Mouse (Mus musculus) embryonic facial prominence, embryonic 15.5 days (tissue): Measurements from ENCODE around the gene Rhbdd1. TPM values are rescaled to one million over a fixed set of nuclear protein-coding genes. Genes with fewer than 3 reads are reported as not detected.
A peak's percentile ranks its signal among the peaks of the same experiment; 100 is the strongest.

Experiments used
- ATAC-seq: fragments of 200-750 bp; cut with Nextera tagmentation; 2 replicates; pipeline ENCODE4 v1.8.0; 2017; ENCODE audit warnings: low read depth, moderate TSS enrichment; ENCODE audit not compliant: insufficient number of reproducible peaks, low FRiP score, low TSS enrichment
- H3K27ac ChIP-seq: fragments of 300-500 bp; sonication (generic); replicated peaks from 2 replicates; pipeline ENCODE4 v1.5.1; 2015; ENCODE audit warnings: mild to moderate bottlenecking, inconsistent platforms
- H3K27me3 ChIP-seq: fragments of 300-500 bp; sonication (generic); 2 replicates; pipeline ENCODE4 v1.6.1; 2015; ENCODE audit warnings: inconsistent platforms
- H3K36me3 ChIP-seq: fragments of 300-500 bp; sonication (generic); 2 replicates; pipeline ENCODE4 v1.6.1; 2015; ENCODE audit warnings: mild to moderate bottlenecking, inconsistent platforms
- H3K4me1 ChIP-seq: fragments of 300-500 bp; sonication (generic); 2 replicates; pipeline ENCODE4 v1.6.1; 2015; ENCODE audit warnings: inconsistent platforms
- H3K4me2 ChIP-seq: fragments of 300-500 bp; sonication (generic); replicated peaks from 2 replicates; pipeline ENCODE4 v1.6.1; 2015; ENCODE audit warnings: mild to moderate bottlenecking, inconsistent platforms
- H3K4me3 ChIP-seq: fragments of 300-500 bp; sonication (generic); replicated peaks from 2 replicates; pipeline ENCODE4 v1.5.1; 2015; ENCODE audit warnings: mild to moderate bottlenecking, inconsistent platforms
- H3K9ac ChIP-seq: fragments of 300-500 bp; sonication (generic); 2 replicates; pipeline ENCODE4 v1.6.1; 2015; ENCODE audit warnings: inconsistent platforms
- H3K9me3 ChIP-seq: fragments of 300-500 bp; sonication (generic); replicated peaks from 2 replicates; pipeline ENCODE4 v1.6.1; 2016; ENCODE audit warnings: inconsistent platforms
- WGBS: fragments of 180-500 bp; shearing (Covaris S2); methylation state at CpG from one replicate; pipeline ENCODE4 v1.1.7; 2015; 5-methylcytosine and 5-hydroxymethylcytosine counted together
- polyA plus RNA-seq: library from polyadenylated mRNA; unstranded; fragments of >200 nt; fragmentation: Nextera tagmentation; extraction: Ambion mirVana; gene quantifications from 2 replicates; pipeline ENCODE4 v1.2.1, GENCODE M21; 2015

Gene Rhbdd1
- polyA plus RNA-seq, 1 experiment from 2014 or later: 10.3 TPM

DNA sequence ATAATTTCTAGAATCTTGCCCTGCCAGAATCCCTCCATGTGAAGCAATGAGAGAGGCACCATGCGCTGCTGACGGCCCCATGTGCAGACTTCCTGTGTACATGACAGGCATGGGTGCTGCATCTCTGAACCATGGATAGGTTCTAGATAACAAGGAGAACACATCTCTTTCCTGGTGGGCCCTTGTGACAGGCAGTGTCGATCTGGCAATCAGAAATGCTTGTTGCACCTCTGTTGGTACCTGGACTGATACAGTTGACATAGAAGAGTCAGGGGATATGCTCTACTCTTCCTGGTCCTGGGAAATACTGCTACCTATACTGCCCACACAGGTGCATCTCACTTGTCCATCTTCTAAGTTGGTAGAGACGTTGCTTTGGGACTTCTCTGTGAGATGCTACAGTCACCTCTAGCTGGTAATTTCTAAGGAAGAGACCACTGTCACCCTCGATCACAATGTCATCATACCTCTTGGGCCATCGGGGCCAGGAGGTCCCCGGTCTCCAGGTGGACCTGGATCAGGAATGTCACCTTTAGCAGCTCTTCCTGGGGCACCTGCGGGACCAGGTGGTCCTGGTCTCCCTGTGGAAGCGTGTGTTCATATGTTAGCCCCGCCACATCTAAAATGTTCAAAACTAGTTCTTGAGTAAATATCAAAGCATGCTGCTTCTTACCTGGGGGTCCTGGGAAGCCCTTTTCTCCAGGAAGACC, 154.4 kb downstream of the Rhbdd1 start:
- no peak overlapping the region for H3K4me3 ChIP-seq
- H3K27me3 ChIP-seq: no peaks in the 10 kb centered on the region
- ATAC-seq: no peak
- H3K36me3 ChIP-seq: no peaks in the 10 kb centered on the region
- no peaks in the 10 kb centered on the region for H3K4me1 ChIP-seq
- no peak overlapping the region for H3K9ac ChIP-seq
- WGBS: 90% methylated on average over 10 of the region's 10 CpGs
- no peak overlapping the region for H3K4me2 ChIP-seq
- H3K27ac ChIP-seq: no peak overlapping the region
- no peaks in the 10 kb centered on the region for H3K9me3 ChIP-seq

DNA sequence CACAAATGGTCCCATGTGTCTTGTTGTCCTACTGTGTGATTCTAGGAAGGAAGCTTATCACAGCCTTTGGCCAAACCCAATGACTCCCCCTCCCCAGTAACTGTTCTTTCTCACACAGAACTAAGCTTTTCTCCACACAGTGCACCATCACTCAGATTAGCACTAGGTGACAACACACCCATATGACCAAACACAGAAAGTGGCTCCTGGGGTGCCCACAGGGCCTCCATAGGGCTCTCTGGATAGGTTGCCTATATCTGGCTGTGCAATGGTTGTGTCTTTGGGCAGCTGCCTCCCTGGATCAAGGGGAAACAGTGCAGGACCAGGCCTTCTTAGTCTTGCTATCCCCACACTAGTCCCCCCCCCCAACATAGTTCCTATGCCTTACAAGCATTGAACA, 157.2 kb downstream of the Rhbdd1 start:
- no peak overlapping the region for H3K4me2 ChIP-seq
- no peaks in the 10 kb centered on the region for H3K27me3 ChIP-seq
- H3K4me1 ChIP-seq: no peaks in the 10 kb centered on the region
- H3K27ac ChIP-seq: no peak overlapping the region
- no peak for ATAC-seq
- no peaks in the 10 kb centered on the region for H3K9me3 ChIP-seq
- no peak overlapping the region for H3K4me3 ChIP-seq
- H3K36me3 ChIP-seq: no peaks in the 10 kb centered on the region
- no peak overlapping the region for H3K9ac ChIP-seq

DNA sequence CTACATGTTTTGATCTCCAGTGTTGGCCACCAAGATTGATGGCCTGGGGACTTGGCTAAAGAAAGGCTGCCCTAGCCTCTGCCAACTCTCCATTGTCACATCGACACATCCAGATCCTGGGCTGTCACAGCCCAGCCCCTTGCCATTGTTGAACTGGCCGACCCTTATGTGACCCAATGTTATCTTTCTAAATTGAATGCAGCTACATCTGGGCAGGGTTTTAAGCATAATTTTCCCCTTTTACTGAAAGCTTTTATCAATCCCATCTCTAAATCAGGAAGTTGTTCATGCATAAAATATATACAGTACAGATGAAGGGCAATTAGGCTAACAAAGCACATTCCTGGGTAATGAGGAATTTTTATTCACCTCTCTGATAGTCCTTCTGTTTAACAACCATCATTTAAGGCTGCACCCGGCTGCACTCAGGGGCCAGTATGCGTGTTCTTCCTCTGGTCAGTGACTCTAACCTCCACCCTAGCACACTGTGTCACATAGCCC, 158.3 kb downstream of the Rhbdd1 start:
- no peak for ATAC-seq

DNA sequence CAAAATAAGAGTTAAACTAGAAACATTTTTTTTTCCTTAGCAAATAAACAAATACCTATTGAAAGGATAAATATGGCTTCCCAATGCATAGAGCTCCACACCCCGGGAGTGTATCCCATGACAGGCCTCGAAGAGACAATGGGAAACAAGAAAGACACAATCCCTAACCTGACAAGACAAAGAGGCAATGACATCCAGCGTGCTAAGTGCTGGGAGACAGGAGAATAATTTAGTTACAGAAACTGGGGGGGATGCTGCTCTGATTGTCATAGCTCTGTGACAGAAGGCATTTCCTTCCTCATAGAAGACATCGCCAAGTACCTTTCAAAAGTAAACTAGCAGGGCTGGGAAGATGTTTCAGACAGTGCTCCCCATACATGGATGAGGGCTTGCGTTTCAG, 159.0 kb downstream of the Rhbdd1 start:
- H3K4me2 ChIP-seq: no peak overlapping the region
- no peaks in the 10 kb centered on the region for H3K27me3 ChIP-seq
- no peaks in the 10 kb centered on the region for H3K4me1 ChIP-seq
- ATAC-seq: no peak
- H3K9ac ChIP-seq: no peak overlapping the region
- WGBS: 79% methylated on average over 5 of the region's 5 CpGs
- H3K4me3 ChIP-seq: no peak overlapping the region
- no peaks in the 10 kb centered on the region for H3K36me3 ChIP-seq
- no peak overlapping the region for H3K27ac ChIP-seq
- H3K9me3 ChIP-seq: no peaks in the 10 kb centered on the region

More for the DNA sequence above, 158.3 kb downstream of the Rhbdd1 start:
- H3K9ac ChIP-seq: no peak overlapping the region
- H3K27ac ChIP-seq: no peak overlapping the region
- H3K36me3 ChIP-seq: no peaks in the 10 kb centered on the region
- H3K4me2 ChIP-seq: no peak overlapping the region
- H3K9me3 ChIP-seq: no peaks in the 10 kb centered on the region
- 38% methylated on average over 4 of the region's 4 CpGs for WGBS
- H3K4me1 ChIP-seq: no peaks in the 10 kb centered on the region
- H3K4me3 ChIP-seq: no peak overlapping the region
- no peaks in the 10 kb centered on the region for H3K27me3 ChIP-seq

DNA sequence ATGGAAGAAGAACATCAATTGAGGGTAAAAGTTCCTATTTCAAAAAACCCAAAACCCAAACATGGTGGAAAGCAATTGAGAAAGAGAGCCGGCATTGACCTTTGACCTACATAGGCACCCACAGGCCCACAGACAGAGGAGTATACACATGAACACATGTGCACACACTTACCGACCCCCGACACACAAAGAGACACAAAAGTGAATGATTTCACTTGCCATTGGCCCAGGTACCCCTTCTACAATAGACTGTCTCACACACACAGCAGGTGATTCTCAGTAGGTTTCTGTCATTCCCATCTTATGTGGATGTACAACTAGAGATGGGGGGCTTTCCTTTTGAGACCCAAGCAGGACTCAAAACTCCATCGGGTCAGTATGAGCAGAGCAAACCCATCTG, 159.6 kb downstream of the Rhbdd1 start:
- Histone ChIP-seq H3K4me2 (peak overlapping the region; percentile 15; the same call in 1 of the 2 replicates), H3K27me3 (no peaks in the 10 kb centered on the region), H3K36me3 (no peaks in the 10 kb centered on the region), H3K9me3 (no peaks in the 10 kb centered on the region), H3K4me1 (no peaks in the 10 kb centered on the region), H3K27ac (no peak overlapping the region), H3K4me3 (no peak overlapping the region), H3K9ac (no peak overlapping the region)
- ATAC-seq: no peak
- WGBS: 62% methylated on average over 4 of the region's 4 CpGs

DNA sequence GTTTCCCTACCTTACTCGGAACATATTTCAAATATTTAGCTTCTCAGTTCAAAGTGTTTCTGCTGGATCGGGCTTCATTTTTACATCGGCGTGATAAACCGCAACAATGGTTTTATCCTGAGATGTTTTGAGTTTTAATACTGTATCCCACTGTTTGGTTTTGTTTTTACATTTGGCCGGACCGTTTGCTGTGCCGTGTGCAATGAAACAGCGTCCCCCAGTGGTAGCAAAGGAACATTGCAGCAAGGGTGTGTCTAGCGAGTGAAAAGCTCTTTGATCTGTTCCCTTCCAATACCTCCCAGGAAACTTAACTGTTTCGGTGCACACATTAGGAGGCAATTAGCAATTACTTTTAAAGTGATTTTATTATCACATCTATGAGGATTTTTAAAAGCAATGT, 160.0 kb downstream of the Rhbdd1 start:
- Histone ChIP-seq H3K4me1 (no peaks in the 10 kb centered on the region), H3K27me3 (no peaks in the 10 kb centered on the region), H3K36me3 (no peaks in the 10 kb centered on the region), H3K4me3 (no peak overlapping the region), H3K4me2 (peak overlapping the region; percentile 15; the same call in 1 of the 2 replicates), H3K9me3 (no peaks in the 10 kb centered on the region), H3K9ac (no peak overlapping the region), H3K27ac (no peak overlapping the region)
- WGBS: 28% methylated on average over 11 of the region's 11 CpGs
- no peak for ATAC-seq

DNA sequence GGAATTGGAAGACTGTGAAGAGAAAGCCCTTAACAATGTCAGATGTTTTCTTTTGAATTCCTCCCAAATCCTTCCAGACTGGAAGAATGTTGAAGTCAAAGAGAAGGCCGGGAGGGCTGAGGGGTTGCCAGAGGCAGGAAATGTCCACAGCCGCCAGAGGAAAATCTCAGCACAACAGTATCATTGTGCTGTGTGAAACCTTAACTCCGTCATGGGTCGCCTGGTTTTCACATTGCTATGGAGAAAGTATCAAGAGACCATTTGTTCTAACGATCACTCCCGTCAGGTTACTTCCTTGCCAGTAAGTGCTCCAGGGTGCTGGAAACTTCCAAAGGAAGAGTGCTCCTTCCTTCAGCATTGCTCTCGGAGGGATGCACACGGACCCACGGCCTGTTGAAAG, 160.5 kb downstream of the Rhbdd1 start:
- Histone ChIP-seq H3K4me2 (0 out of 2 replicates have a peak overlapping the region, but pooled peaks have one; percentile 15), H3K9ac (no peak overlapping the region), H3K9me3 (no peaks in the 10 kb centered on the region), H3K4me1 (no peaks in the 10 kb centered on the region), H3K27ac (no peak overlapping the region), H3K36me3 (no peaks in the 10 kb centered on the region), H3K4me3 (no peak overlapping the region), H3K27me3 (no peaks in the 10 kb centered on the region)
- peak; percentile 60; the same call in 1 of the 2 replicates for ATAC-seq
- WGBS: 9% methylated on average over 9 of the region's 9 CpGs

DNA sequence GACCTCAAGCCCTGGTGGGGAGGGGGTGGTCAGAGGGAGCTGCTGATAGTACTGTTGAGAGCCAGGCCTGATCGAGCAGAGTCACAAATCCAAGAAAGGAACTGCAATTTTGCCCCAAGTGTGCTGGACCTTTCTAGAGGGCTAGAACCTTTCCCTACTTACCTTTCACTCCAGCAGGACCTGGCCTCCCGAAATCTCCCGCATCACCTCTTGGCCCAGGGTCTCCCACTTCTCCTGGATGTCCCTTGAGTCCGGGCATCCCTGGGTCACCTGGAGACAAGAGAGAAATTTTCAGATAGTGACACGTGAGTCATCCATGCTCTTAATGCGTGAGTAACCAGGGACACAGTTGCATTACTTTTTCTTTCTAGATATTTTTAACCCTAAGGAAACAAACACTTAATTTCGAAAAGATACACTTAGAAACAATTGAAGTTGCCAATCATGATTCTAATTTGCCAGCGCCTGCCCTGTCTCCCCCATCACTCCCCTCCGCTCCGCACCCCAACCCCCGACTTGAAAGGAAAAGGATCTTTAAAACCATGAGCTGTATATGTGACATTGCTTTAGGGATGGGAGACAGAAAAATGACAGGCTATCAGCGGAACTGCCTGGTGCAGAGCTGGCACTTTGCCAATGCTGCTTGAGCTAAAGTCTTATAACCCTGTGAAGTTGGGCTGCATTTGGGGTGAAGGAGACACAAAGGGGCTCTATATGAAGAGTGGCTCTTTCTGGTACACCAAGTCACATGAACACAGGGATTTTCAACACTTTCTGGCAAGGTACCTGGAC, 163.6 kb downstream of the Rhbdd1 start:
- ATAC-seq: no peak
- H3K9me3 ChIP-seq: no peaks in the 10 kb centered on the region
- H3K9ac ChIP-seq: no peak overlapping the region
- no peak overlapping the region for H3K4me3 ChIP-seq
- no peaks in the 10 kb centered on the region for H3K4me1 ChIP-seq
- 72% methylated on average over 12 of the region's 12 CpGs for WGBS
- no peaks in the 10 kb centered on the region for H3K27me3 ChIP-seq
- no peaks in the 10 kb centered on the region for H3K36me3 ChIP-seq
- H3K27ac ChIP-seq: no peak overlapping the region
- no peak overlapping the region for H3K4me2 ChIP-seq

DNA sequence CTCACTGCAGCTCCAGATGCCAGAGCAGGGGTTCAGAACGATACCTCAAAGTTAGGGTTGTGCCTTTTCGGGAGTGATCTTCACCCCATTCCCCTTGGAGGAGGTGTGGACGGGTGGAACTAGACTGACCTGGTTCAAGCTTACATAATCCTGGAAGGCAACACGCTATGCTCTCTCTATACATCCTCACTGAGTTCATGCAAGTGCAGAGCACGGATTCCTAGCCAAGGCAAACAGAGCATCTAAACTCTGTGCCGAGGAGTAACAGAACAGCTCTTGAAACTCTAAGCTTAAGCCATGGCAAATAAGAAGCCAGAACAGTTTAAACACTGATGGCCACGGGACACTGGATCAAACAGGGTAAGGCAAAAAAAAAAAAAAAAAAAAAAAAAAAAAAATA, 166.1 kb downstream of the Rhbdd1 start:
- 79% methylated on average over 7 of the region's 7 CpGs for WGBS
- no peak for ATAC-seq

DNA sequence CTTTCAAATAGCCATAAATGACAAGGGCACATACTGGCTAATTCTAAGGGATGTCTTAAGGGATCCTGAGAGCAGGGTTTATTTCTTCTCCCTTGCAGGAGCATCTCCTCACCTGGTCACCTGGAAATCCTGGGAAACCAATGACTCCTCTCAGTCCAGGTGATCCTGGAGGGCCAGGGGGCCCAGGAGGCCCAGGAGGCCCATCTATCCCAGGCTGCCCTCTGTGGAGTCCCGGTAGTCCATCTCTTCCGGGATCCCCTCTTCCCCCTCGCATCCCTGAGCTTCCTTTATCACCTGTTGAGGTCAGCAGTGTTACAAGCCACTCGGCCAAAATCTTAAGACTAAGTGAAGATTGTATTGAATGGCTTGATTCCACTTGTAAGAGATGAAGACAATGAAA, 170.1 kb downstream of the Rhbdd1 start:
- no peak for ATAC-seq
- H3K4me1 ChIP-seq: no peaks in the 10 kb centered on the region
- H3K9me3 ChIP-seq: no peaks in the 10 kb centered on the region
- no peaks in the 10 kb centered on the region for H3K27me3 ChIP-seq
- no peak overlapping the region for H3K4me2 ChIP-seq
- no peaks in the 10 kb centered on the region for H3K36me3 ChIP-seq
- H3K4me3 ChIP-seq: no peak overlapping the region
- 75% methylated on average over 4 of the region's 4 CpGs for WGBS
- no peak overlapping the region for H3K9ac ChIP-seq
- no peak overlapping the region for H3K27ac ChIP-seq

More for the DNA sequence above, 166.1 kb downstream of the Rhbdd1 start:
- Histone ChIP-seq H3K27me3 (no peaks in the 10 kb centered on the region), H3K27ac (no peak overlapping the region), H3K36me3 (no peaks in the 10 kb centered on the region), H3K4me1 (no peaks in the 10 kb centered on the region), H3K9me3 (no peaks in the 10 kb centered on the region), H3K4me2 (no peak overlapping the region), H3K4me3 (no peak overlapping the region), H3K9ac (no peak overlapping the region)

DNA sequence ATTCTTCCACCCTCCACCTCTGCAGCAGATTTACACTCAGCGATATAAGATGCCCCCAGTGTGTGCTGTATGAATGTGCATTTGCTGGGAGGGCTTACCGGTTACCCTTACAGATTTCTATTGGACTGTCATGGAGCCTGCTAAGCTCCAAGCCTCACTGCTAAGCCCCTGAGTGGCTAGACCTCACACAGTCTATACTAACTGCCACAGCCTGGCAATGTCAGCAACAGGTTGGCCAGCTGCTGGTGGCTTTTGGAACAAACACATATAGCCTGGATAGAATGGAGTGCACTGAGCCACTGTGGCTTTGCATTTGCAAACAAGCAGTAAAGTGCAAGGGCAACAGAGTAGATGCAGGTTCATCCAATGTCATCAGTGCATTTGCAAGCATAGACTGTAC, 175.7 kb downstream of the Rhbdd1 start:
- Histone ChIP-seq H3K36me3 (no peaks in the 10 kb centered on the region), H3K4me2 (no peak overlapping the region), H3K27me3 (no peaks in the 10 kb centered on the region), H3K4me3 (no peak overlapping the region), H3K27ac (no peak overlapping the region), H3K4me1 (no peaks in the 10 kb centered on the region), H3K9ac (no peak overlapping the region), H3K9me3 (no peaks in the 10 kb centered on the region)
- no peak for ATAC-seq
- 80% methylated on average over 2 of the region's 2 CpGs for WGBS
